Mouse (Mus musculus) megakaryocyte, embryonic 14.5 days (primary cell): ENCODE measurements around the gene Tpst2.

Source experiments
- FLI1 ChIP-seq: IDR thresholded peaks from 2 replicates; pipeline ENCODE4 v1.6.1; 2012; ENCODE audit warnings: low read length, inconsistent platforms, mixed read lengths
- GATA1 ChIP-seq: IDR thresholded peaks from 3 replicates; pipeline ENCODE4 v1.6.1; 2012; ENCODE audit warnings: mixed read lengths, low read length, inconsistent platforms, borderline replicate concordance

DNA sequence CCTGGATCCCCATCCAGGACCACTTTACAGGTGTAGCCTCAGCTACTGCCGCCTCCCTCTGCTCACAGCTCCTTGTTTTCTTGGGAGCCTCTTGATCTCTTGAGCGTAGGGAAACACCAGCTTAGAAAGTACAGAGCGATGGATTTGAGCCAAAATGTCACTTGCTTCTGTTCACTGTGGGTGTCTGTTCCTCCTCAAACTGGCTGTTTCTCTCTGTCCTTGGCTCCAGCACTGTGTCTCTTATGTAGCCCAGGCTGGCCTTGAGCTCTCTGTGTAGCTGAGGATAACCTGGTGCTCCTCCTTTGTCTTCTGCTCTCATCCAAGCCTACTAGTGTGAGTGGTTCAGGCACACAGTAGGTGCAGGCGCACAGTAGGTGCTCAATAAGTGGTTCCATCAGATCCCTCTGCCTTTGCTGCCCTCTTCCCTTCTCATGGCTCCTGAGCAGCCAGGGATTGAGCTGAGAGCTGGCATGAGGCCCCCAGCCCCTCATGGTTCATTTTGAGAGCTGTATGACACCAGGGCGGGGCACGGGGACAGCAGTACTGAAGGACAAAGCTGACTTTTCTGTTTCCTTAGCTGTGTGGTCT, 24.3 kb downstream of the Tpst2 start:
- TF ChIP-seq GATA1 (no peak), FLI1 (no peak)
